Mouse (Mus musculus) liver, adult 2 months (tissue): ENCODE data around the gene Themis.

Experiments
- CTCF ChIP-seq: fragments of 200-500 bp; IDR thresholded peaks from 2 replicates; pipeline ENCODE4 v1.5.1; 2011; ENCODE audit warnings: low read depth, low read length, control low read depth
- POLR2A ChIP-seq: fragments of 200-500 bp; IDR thresholded peaks from 2 replicates; pipeline ENCODE4 v1.6.1; 2011; ENCODE audit warnings: low read length, control low read depth; ENCODE audit not compliant: insufficient read depth; ENCODE audit errors: extremely low read depth

GRCm38 (mm10) chr10:28822320-28822719 lies 154.2 kb downstream of the Themis start:
- TF ChIP-seq POLR2A (no peak), CTCF (no peak)
